Mouse (Mus musculus) fibroblast of lung, adult 2 months (primary cell): Measurements from ENCODE around the gene Tmem179.

Experiments used
- DNase-seq: peaks from one replicate; pipeline ENCODE4 v3.0.0-alpha.2; 2011; ENCODE audit warnings: low read depth

Gene Tmem179

DNA sequence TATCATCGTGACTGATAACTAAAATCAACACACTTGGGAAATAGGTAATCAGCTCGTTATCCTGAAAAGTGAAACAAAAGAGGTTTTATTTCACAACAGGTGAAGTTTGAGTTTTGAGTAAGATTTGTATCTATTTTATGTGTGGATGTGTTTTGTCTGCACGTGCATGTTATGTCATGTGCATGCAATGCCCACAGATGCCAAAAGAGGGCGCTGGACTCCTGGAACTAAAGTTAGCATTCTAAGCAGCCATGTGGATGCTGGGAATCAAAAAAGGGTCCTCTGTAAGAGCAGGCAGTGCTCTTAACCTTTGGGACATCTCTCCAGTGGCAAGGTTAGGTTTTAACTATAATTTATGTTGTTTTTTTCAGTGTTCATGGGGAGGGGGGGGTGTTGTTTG, 53.3 kb downstream of the Tmem179 start:
- DNase-seq = no peak

- DNase-seq = no peak
Measured at GRCm38 (mm10) chr12:112462423-112462822, 54.1 kb downstream of the Tmem179 start.

GRCm38 (mm10) chr12:112457839-112458238, 58.7 kb downstream of the Tmem179 start:
- DNase-seq = peak; percentile 14

- no peak for DNase-seq
Measured at GRCm38 (mm10) chr12:112456144-112456713, 60.3 kb downstream of the Tmem179 start.

- DNase-seq = no peak
Measured at GRCm38 (mm10) chr12:112451826-112452225, 64.7 kb downstream of the Tmem179 start.

DNA sequence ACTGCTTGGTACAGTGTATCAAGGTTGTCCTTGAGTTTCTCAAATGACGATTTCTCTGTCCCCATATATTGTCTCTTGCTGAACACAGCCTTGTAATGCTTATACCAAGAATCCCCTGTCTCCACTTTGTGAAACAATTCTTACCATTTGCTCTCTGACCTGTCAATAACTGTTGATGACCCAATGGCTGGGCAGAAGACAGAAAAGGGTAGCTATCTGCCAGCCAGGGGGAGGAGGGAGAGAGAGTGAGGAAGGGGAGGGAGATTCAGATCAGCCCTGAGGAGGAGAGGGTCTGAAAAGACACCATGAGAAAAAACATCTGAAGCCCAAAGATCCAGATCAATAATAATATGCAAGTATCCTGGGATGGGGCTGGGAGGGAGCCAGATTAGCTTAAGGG, 65.2 kb downstream of the Tmem179 start:
- DNase-seq = no peak

DNA sequence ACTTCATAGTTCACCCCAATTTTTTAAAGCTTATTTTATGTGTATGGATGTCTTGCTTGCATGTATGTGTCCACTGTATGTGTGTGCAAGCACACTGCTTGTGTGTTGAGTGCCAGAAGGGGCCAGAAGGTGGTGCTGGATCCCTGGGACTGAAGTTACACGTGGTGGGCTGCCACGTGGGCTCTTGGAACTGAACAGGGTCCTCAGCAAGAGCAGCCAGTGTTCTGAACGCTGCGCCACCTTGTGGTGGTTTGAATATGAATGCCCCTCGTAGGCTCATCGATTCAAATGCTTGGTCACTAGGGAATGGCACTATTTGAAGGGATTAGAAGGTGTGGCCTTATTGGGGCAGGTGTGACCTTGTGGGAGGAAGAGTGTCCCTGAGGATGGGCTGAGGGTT, 65.7 kb downstream of the Tmem179 start:
- no peak for DNase-seq
